Mouse (Mus musculus): ENCODE measurements around the gene Kcnh6. TPM values are rescaled to one million over a fixed set of nuclear protein-coding genes. Genes with fewer than 3 reads are reported as not detected.

Kcnh6 gene
- 0.31 TPM for total RNA-seq (2023)

GRCm38 (mm10) chr11:106007821-106008220, at the start of gene Kcnh6:
Gene Kcnh6 (plus strand): TSS chr11:106008124.

DNA sequence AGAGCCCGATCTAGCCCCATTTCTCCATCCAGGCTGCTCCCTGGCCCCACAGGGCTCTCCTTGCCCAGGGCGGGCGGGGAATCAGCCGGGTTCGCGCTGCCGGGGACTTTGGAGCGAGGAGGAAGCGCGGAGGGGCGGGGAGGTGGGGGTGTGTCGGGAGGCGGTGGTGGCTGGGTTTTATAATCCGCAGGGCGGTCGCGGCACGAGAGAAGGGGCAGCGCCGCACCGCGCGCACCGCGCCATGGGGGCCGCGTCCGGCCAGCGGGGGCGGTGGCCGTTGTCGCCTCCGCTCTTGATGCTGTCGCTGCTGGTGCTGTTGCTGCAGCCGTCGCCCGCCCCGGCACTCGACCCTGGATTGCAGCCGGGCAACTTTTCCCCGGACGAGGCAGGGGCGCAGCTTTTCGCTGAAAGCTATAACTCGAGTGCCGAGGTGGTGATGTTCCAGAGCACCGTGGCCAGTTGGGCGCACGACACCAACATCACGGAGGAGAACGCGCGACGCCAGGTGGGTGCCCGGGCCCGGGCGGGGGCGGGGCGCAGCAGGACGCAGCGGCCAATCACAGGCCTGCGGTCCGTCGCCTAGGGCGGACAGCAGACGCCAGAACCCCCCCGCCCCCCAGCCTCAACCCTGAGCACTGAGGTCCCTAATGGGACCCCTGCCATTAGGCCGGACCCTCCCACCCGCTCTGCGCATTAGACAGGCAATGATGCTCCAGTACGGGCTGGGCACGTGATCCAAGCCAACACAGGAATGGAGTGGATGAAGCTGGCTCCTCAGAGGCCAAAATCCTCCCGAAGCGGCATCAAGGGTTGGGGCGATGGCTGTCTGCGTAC, 40.0 kb upstream of the Kcnh6 start, which contains the start of gene Ace:
TSS of gene Ace (plus strand) at position 205 of the 834 bp plus-strand sequence.

GRCm38 (mm10) chr11:105994375-105994774, 13.5 kb upstream of the Kcnh6 start, which contains the start of gene Ace3:
Gene Ace3 (plus strand): TSS chr11:105994675.

GRCm38 (mm10) chr11:106036548-106037417, 28.9 kb downstream of the Kcnh6 start, which contains the start of gene Dcaf7:
Gene Dcaf7 (plus strand): TSS chr11:106036872.

DNA sequence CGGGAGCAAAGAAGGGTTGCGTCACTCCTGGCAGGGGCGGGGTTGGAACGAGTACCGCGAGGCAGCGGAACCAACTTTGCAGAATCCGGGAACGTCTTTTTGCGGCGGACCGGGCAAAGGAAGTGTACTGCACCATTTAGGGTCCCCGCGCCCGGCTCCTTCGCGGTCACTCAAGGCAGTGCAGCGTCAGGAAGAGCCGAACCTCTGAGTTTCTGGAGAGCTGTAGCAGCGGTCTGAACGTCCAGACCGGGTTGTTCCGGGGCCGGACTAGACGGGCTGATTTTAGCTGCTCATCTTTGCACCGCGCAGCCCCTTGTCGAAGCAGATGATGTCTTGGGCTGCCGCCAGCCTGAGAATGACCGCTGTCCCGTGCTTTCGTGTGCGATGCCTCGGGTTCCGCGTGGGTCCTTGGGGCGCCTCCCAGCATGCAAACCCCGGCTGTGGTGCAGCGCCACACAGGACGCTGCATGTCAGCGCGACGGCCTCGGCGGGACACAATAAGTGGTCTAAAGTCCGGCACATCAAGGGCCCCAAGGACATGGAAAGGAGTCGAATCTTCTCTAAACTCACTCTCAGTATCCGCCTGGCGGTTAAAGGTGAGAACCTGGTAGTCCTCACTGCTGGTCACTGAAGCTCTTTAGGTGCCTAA, 58.1 kb downstream of the Kcnh6 start, which contains the start of gene Taco1:
TSS of gene Taco1 (plus strand) at position 139 of the 649 bp plus-strand sequence.

Other genes starting within 250 kb of the Kcnh6 start
- not detected for gene Cyb561, start 54.8 kb upstream of the Kcnh6 start, total RNA-seq (2023)
- 0.77 TPM for gene Ace, start 40.2 kb upstream of the Kcnh6 start, total RNA-seq (2023)
- not detected for gene Ace3, start 13.4 kb upstream of the Kcnh6 start, total RNA-seq (2023)
- gene Dcaf7, start 28.7 kb downstream of the Kcnh6 start, total RNA-seq (2023) = 66.9 TPM
- gene Taco1, start 57.9 kb downstream of the Kcnh6 start, total RNA-seq (2023) = 10.0 TPM
- gene Map3k3, start 76.5 kb downstream of the Kcnh6 start, total RNA-seq (2023) = 158 TPM
- gene Gm10840, start 152.7 kb downstream of the Kcnh6 start, total RNA-seq (2023) = 9.2 TPM
- 807 TPM for gene Limd2, start 152.7 kb downstream of the Kcnh6 start, total RNA-seq (2023)
- 32.0 TPM for gene Strada, start 194.0 kb downstream of the Kcnh6 start, total RNA-seq (2023)
- gene Ccdc47, start 208.2 kb downstream of the Kcnh6 start, total RNA-seq (2023) = 39.7 TPM
- 84.4 TPM for gene Ddx42, start 208.8 kb downstream of the Kcnh6 start, total RNA-seq (2023)
- gene Ftsj3, start 248.0 kb downstream of the Kcnh6 start, total RNA-seq (2023) = 91.9 TPM
- 46.1 TPM for gene Psmc5, start 248.0 kb downstream of the Kcnh6 start, total RNA-seq (2023)

All from CD8-positive naive resting alpha-beta T cell, adult 57 days (primary cell).